Mouse (Mus musculus) adrenal gland, postnatal 10 days (tissue): ENCODE measurements around the gene Nup188. TPM values are rescaled to one million over a fixed set of nuclear protein-coding genes. Genes with fewer than 3 reads are reported as not detected.

Source experiments
- DNase-seq: peaks from one replicate; pipeline ENCODE4 v3.0.0; 2021; ENCODE audit warnings: mixed read lengths
- long read RNA-seq, 2 experiments: library from polyadenylated mRNA; stranded (forward); transcript quantifications; one replicate each; pipeline ENCODE4 v2.0.0; 2021
- total RNA-seq, 2 experiments: library from RNA; stranded (reverse); gene quantifications; 2 replicates each; pipeline ENCODE4 v1.2.3; 2021

Nup188 gene
- total RNA-seq = 10 to 100 TPM; 37.9 to 45.3 TPM
- long read RNA-seq, experiment 1, transcript Nup188-202 (7 exons, 534 nt) = major isoform, 5 of 16 reads
- long read RNA-seq, experiment 1, partial matches to known transcripts = 6 of 16 reads
- long read RNA-seq, experiment 1, other reads (novel, unspliced or antisense) = 5 of 16 reads
- long read RNA-seq, experiment 2, full-length matches to known transcripts = 6 of 23 reads
- long read RNA-seq, experiment 2, partial matches to known transcripts = 6 of 23 reads
- long read RNA-seq, experiment 2, other reads (novel, unspliced or antisense) = 11 of 23 reads

- peak; percentile 99 for DNase-seq
These were observed at the start of gene Nup188, which contains the start of gene Dolk for GRCm38 (mm10) chr2:30286192-30287026. Nup188 (plus strand) TSS chr2:30286397. Dolk (minus strand) TSS chr2:30286334.

DNA sequence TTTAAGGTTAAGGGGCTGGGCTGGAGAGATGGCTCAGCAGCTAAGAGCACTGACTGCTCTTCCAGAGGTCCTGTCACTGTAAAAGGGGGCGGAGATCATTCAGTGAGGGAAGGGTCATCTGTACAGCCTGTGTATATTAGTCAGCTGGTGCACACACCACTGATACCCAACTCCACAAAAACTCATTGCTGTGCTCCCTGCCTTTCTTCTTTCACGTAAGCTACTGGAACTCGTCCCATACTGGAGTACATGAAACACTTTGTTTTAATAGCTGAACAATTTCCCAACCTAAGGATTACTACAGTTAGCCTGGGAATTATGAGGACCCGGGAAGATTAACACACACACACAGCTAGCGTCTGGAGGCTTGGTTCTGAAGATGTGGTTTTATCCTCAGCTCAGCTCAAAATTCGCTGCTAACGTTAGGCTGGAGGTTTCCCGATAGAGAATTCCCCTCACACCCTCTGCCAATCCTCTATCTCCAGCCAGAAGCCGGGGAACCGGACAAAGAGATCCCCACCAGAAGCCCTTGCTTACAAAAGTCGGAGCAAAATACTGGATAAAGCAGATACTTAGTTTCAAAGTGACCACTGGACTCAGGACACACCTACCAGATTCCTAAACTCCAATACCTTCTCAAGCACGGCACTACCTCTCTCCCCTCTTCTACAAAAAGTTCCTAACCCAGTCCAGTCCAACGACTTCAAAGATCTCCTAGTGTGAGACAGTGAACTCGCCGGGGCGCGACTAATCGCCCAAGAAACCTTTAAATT, 49.6 kb upstream of the Nup188 start:
- no peak for DNase-seq

DNA sequence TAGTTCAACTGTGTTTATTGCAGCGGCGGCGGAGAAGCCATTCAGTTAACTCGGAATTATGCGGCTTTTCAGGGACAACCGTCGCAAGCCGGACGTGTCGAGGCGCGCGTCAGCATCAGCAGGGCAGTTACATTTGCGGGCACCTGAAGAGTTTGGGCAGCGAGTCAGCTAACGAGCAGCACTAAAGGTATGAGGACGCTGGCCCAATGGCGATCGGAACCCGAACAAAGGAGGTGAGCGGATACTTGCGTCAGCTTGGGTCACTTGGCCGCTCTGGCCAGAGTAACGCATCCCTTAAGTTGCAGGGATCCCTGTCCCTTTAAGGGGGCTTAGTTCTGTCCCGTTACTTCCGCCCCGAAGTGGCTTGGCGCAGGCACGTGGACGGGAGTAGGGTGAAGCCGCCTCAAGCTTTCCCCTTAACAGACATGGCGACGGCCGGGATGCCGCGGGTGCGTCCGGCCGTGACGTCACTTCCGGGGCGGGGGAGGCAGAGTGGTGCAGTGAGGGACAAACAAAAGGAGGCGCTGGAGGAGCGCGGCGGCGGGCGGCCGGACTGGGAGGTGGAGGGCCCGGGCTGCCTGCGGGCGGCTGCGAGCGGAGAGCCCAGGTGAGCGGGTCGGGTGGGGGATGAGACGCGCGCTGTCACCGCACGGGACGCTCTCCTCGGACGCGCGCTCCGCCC, 48.9 kb upstream of the Nup188 start, which contains the start of gene Lrrc8a:
Lrrc8a (plus strand) TSS at position 517 of the 682 bp plus-strand sequence.
- peak; percentile 100 for DNase-seq

GRCm38 (mm10) chr2:30237881-30238280, 48.3 kb upstream of the Nup188 start:
- DNase-seq = peak; percentile 82

DNA sequence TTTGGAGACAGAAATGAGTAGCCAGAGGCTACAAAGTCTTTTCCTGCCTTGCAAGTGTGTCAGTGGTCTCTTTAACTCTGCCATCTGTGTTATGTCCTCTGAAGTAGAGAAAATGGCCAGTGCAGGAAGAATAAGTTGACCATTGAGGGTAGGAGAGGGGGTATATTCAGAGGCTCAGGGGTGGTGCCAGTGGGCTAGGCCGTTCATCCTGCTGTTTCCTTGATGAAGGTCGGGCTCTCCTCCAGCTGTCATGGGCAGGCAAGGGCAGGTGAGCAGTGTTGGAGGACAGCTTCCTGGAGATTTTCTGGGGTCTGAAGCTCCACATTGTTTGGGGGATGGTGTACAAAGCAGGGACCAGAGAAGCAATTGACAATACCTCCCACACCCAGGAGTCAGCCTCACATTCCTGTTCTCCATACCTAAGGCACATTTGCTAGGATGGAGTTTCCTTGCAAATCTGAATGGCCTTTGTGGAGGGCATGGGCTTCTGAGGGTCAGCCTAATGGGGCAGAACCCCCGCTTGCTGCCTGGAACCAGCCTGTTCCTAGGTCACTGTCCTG, 47.2 kb upstream of the Nup188 start:
- DNase-seq = no peak

DNA sequence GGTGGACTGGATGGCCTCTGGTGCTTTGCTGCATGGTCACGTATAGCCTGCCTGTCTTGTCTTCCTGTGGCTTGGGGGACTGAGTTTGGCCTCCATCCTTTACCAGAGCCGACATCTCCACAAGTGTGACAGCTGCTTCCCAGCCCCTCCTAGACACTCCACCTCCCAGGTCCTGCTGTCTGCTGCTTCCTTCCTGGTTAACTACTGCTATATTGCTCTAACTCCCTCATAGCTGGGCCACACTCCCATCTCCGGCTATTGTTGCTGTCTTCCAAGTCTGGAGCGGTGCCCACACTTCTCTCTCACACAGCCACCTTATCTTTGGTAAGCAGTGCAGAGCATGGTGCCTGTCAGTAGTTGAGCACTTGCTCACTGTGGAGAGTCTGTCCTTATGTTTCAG, 46.4 kb upstream of the Nup188 start:
- DNase-seq = peak; percentile 54

DNA sequence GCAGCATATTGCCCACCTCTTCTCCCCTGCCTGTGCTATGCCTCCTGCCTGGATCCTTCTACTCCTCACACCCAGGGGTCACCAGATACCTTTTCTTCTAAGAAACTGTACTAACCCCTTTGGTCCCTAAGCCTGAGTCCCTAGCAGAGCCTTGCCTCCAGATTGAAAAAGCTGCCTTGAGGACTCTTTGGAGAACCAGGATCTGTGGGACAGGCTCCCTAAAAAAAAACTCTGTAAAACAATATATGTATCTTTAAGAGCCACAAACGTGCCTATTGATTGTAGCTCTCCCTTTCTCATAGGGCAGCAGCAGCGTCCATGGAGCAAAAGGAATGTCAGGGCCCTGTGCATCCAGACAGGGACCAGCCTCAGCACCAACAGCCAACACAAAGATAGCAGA, 45.9 kb upstream of the Nup188 start, which contains the start of gene Gm28035:
Gm28035 (plus strand) TSS at position 301 of the 400 bp plus-strand sequence.
- no peak for DNase-seq

GRCm38 (mm10) chr2:30242509-30242908, 43.7 kb upstream of the Nup188 start:
- peak; percentile 83 for DNase-seq

- no peak for DNase-seq
These were observed 42.8 kb upstream of the Nup188 start for GRCm38 (mm10) chr2:30243391-30243790.

DNA sequence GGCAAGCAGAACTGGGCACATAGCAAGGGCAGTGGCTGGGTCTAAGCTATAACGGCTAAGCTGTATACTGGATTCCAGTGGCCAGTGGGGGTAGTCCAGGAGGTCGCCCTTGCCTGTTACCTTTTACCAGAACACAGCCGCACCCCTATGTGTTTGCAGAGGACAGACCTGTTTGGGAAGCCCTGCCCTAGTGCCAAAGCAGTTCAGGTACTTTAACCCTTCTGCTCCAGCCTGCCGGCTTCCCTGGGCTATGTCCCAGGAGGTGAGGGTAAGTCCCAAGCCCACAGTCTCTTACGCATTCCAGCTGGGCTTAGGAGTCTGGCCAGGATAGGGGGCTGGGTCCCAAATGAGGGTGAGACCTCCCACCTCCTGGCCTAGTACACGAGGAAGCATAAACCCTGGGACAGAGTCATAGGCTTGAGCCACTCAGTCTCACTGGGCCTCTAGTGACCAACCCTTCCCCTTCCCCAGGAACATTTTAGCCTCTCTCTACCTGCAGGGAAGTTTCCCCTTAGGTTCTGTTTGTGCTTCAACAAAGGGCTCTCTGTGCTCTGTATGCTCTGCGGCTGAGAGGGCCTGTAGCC, 41.5 kb upstream of the Nup188 start:
- no peak for DNase-seq

DNA sequence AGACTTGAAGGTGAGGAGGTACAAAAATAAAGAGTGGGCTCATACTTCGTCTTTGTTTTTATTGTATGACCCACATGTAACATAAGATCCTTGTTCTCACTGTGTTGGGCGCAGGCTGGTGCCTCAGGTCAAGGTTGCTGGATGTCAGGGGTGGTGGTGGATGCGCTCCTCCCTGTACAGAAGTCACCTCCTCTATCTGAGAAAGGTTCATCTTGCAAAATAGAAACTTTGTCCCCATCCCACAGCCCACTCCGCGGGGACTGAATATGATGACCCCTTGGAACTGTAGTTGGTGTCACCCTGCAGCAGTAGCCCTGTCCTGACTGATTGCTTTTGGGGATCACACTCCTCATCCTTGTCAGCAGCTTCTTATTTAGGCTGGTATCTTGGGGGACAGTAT, 39.2 kb upstream of the Nup188 start:
- DNase-seq = no peak

- DNase-seq = no peak
These were observed 38.5 kb upstream of the Nup188 start for GRCm38 (mm10) chr2:30247681-30248080.

DNA sequence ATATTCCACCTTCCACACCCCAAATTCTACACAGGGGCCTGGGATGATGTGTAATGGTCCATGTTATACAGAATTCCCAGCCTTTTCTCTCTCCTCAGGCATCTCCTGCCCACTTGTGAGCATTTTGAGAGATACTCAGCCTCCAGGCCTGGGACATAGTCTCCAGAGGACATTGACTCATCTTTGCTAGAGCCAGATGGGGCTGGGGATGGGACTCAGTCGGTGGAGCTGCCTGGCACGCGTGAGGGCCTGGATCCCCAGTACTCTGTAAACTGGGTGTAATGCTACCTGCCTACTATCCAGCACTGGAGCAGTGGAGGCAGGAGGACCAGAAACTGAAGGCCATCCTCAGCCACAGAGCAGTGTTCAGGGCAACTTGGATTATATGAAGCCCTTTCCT, 37.0 kb upstream of the Nup188 start:
- no peak for DNase-seq

DNA sequence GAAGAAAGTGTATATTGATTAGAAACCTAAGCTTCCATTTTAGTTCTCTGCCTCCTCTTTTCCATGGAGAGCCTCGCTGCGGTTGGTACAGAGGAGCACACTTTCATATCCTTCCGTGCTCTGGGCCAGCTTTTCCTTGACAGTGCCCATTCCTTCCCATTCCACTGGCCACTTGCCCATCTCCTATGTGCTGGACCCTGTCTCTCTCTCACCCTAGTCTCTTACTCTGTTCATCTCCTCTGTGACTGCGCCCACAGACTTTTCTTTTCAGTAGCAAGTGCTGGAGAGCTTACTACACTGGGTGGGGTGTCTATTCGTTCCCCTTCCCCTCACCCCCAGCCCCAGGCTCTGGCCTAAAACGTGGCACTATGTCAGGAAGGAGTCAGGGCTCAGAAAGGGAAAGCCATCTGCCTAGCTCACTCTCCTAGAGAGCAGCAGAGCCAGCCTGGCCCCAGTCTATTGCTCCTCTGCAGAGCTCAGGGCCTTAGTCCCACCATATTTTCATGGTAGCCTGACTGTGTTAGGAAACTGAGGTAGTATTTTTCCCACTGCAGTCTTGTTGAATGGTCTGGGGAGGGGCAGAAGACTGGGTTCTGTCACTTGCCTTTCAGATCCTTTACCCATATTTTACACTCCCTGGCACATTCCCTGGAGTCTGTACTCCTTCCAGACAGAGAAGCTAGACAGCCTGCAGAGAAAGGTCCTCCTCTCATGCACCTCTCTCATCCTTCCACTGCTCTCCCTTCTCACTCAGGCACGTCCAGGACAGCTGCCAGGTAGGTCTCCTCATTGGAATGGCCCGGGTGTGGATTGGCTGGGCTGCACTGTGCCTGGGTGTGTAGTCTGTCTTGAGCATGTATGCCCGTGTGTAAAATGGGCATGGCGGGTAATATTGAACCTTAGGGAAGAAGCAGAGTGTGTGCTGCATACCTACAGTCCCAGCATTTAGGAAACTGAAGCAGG, 35.8 kb upstream of the Nup188 start:
- no peak for DNase-seq

DNA sequence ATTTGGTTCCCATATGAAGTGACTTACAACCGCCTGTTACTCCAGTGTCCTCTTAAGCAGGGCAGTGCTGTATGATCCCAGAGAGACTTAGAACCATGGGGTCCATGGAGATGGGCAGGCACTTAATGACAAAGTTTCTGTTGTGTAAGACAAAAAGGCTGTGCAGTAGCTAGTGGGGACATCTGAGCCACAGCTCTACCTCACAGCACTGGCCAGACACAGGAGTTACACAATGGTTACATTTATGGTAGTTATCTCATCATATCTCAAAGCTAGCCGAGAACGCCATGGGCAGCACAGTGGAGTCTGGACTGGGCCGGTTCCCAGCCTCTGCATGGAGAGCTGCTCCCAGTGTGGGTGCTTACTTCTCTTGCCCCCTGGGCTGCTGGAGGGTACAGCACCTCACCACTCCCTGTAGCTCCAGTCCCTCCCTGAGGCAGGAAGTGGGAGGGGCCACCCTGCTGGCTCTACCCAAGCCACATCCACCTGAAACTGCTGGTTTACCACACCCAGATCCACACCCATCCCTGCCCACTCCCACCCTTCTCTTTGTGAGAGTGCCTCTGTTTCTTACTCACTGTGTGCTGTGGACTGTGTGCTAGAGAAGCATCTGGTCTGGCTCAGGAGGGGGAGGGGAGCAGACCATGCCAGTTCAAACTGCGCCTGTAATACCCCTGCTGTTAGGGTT, 34.6 kb upstream of the Nup188 start:
- no peak for DNase-seq

DNA sequence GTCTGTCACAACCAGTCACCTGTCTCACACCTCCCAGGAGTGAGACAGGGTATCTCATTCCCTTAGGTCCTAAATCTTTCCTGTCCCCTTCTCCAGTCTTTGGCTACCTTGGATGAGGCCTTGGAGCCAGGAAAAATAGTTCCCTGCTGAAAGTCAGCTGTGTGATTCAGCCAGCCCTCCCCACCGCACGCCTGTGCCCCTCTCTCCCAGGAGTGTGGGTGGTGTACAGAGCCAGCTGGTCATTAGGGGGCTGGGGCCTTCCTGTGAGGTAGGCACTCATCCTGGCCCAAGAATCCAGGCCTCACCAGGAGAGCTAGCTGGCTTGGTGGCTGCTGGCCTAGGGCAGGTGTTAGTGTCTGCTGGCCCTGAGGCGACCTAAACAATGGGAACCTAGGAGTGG, 33.7 kb upstream of the Nup188 start:
- peak; percentile 53 for DNase-seq

DNA sequence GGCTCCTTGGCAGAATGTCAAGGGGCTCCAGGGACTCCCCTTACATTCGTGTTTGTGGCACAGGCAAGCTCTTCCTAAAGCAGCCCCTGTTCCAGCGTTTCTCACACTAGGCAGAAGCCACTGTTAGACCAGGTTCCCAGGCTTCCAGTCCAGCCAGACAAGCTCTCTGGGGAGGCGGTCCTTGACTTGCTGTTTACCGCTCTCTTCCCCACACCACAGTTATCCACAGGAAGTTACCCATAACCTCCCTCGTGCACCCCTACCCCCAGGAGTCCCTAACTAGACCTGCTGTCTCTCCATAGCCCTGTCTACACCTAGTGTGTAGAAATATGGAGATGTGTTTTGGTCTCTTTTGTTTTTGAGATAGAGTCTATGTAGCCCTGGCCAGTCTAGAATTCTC, 32.4 kb upstream of the Nup188 start:
- DNase-seq = no peak

- no peak for DNase-seq
These were observed 30.4 kb upstream of the Nup188 start for GRCm38 (mm10) chr2:30255631-30256395.
